Mouse (Mus musculus): ENCODE results near the gene Cldn14. TPM values are rescaled to one million over a fixed set of nuclear protein-coding genes. Genes with fewer than 3 reads are reported as not detected.
"Not testable (repeated sequence)": the region's sequence is repeated elsewhere in the genome, so short reads cannot be mapped to it uniquely, and the experiment has no call there.

Gene Cldn14
- total and polyA plus RNA-seq, 3 experiments, result not detected

- not testable (repeated sequence) for H3K9ac ChIP-seq (ENCODE audit: control insufficient read depth, low read depth, low read length, poor library complexity, severe bottlenecking); H3K27ac ChIP-seq (ENCODE audit: control insufficient read depth, low read depth, low read length); H3K4me3 ChIP-seq (ENCODE audit: control insufficient read depth in 1 of 2, insufficient read depth in 1 of 2, low read depth in 2 of 2, low read length in 2 of 2)
Observed at GRCm38 (mm10) chr16:94013328-94014086, 4.9 kb upstream of the Cldn14 start.

GRCm38 (mm10) chr16:94011224-94011623 lies 2.6 kb upstream of the Cldn14 start:
- H3K36me3 ChIP-seq (ENCODE audit: control insufficient read depth in 1 of 2, insufficient read depth in 2 of 2, low read length in 2 of 2), result no peaks in the 10 kb centered on the region
- H3K27ac ChIP-seq (ENCODE audit: control insufficient read depth, low read depth, low read length), result no peak overlapping the region
- H3K4me3 ChIP-seq (ENCODE audit: control insufficient read depth in 1 of 2, insufficient read depth in 1 of 2, low read depth in 2 of 2, low read length in 2 of 2), result no peak overlapping the region
- H3K79me2 ChIP-seq (ENCODE audit: control insufficient read depth, insufficient read depth, low read length, poor library complexity), result no peaks in the 10 kb centered on the region
- no peak overlapping the region for H3K9ac ChIP-seq (ENCODE audit: control insufficient read depth, low read depth, low read length, poor library complexity, severe bottlenecking)
- TF ChIP-seq GATA1 (IDR thresholded peaks at IDR 0.05; ENCODE audit: low read depth, low read length) (no peak), KAT2A (conservative IDR thresholded peaks at IDR 0.05; ENCODE audit: low read depth, low read length) (no peak), HCFC1 (IDR thresholded peaks at IDR 0.05; ENCODE audit: low read depth, low read length) (no peak), CHD1 (IDR thresholded peaks at IDR 0.05; ENCODE audit: low read depth, low read length) (no peak), MYB (IDR thresholded peaks at IDR 0.05; ENCODE audit: low read depth, low read length) (no peak), MYC (IDR thresholded peaks at IDR 0.05; ENCODE audit: low read depth, low read length) (no peak), ZNF384 (IDR thresholded peaks at IDR 0.05; ENCODE audit: low read depth, low read length) (peak; percentile 98), NELFE (IDR thresholded peaks at IDR 0.05; ENCODE audit: low read depth, low read length) (no peak), RCOR1 (IDR thresholded peaks at IDR 0.05; ENCODE audit: low read depth, low read length) (peak; percentile 68)
- no peaks in the 10 kb centered on the region for H3K9me3 ChIP-seq (replicated peaks; ENCODE audit: insufficient read depth, low read length)
- H3K27me3 ChIP-seq (ENCODE audit: control insufficient read depth in 1 of 2, insufficient read depth in 2 of 2, low read length in 2 of 2), result no peaks in the 10 kb centered on the region; a peak in 1 of 4 replicates
- H3K4me1 ChIP-seq (ENCODE audit: control insufficient read depth in 1 of 2, insufficient read depth in 2 of 2, low read length in 2 of 2), result peaks cover 0 to 21% of the 10 kb centered on the region in 2 experiments; a peak in 2 of 4 replicates
- peak; percentile 72 for DNase-seq (ENCODE audit: low read depth, low spot score)

More at GRCm38 (mm10) chr16:94013328-94014086, 4.9 kb upstream of the Cldn14 start:
- H3K4me1 ChIP-seq (ENCODE audit: control insufficient read depth in 1 of 2, insufficient read depth in 2 of 2, low read length in 2 of 2); DNase-seq (ENCODE audit: low read depth, low spot score); H3K79me2 ChIP-seq (ENCODE audit: control insufficient read depth, insufficient read depth, low read length, poor library complexity); H3K27me3 ChIP-seq (ENCODE audit: control insufficient read depth in 1 of 2, insufficient read depth in 2 of 2, low read length in 2 of 2); H3K36me3 ChIP-seq (ENCODE audit: control insufficient read depth in 1 of 2, insufficient read depth in 2 of 2, low read length in 2 of 2); H3K9me3 ChIP-seq (replicated peaks; ENCODE audit: insufficient read depth, low read length): not testable (repeated sequence)

DNA sequence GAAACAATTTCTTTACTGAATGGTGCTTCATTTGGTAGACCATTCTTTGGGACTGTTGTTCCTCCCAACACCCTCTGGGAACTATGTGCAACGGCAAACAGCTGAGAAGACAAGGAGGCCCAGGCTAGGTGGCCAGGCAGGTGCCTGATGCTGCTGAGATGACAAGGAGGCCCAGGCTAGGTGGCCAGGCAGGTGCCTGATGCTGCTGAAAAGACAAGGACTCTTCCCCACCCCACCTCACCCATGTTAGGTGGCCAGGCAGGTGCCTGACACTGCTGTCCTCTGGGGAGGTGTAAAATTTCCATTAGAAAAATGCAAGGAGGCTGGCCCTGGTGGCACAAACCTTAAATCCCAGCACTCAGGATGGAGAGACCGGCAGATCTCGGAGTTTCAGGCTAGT lies 2.0 kb upstream of the Cldn14 start:
- H3K36me3 ChIP-seq (ENCODE audit: control insufficient read depth in 1 of 2, insufficient read depth in 2 of 2, low read length in 2 of 2), result no peaks in the 10 kb centered on the region
- peaks cover 0 to 23% of the 10 kb centered on the region in 2 experiments; a peak in 2 of 4 replicates for H3K4me1 ChIP-seq (ENCODE audit: control insufficient read depth in 1 of 2, insufficient read depth in 2 of 2, low read length in 2 of 2)
- no peak overlapping the region for H3K4me3 ChIP-seq (ENCODE audit: control insufficient read depth in 1 of 2, insufficient read depth in 1 of 2, low read depth in 2 of 2, low read length in 2 of 2)
- peaks cover 0 to 3% of the 10 kb centered on the region in 2 experiments; a peak in 2 of 4 replicates for H3K27me3 ChIP-seq (ENCODE audit: control insufficient read depth in 1 of 2, insufficient read depth in 2 of 2, low read length in 2 of 2)
- DNase-seq (ENCODE audit: low read depth, low spot score), result peak; percentile 58
- no peaks in the 10 kb centered on the region for H3K9me3 ChIP-seq (replicated peaks; ENCODE audit: insufficient read depth, low read length)
- TF ChIP-seq ETS1 (IDR thresholded peaks at IDR 0.05; ENCODE audit: low read depth, low read length), result no peak
- TF ChIP-seq MAX (IDR thresholded peaks at IDR 0.05; ENCODE audit: low read length), result peak; percentile 53; the same call in 1 of the 2 replicates
- no peak overlapping the region for H3K27ac ChIP-seq (ENCODE audit: control insufficient read depth, low read depth, low read length)
- H3K9ac ChIP-seq (ENCODE audit: control insufficient read depth, low read depth, low read length, poor library complexity, severe bottlenecking), result no peak overlapping the region
- no peaks in the 10 kb centered on the region for H3K79me2 ChIP-seq (ENCODE audit: control insufficient read depth, insufficient read depth, low read length, poor library complexity)

Measured in MEL (cell line).